Mouse (Mus musculus) forebrain, embryonic 14.5 days (tissue): ENCODE results near the gene H3f3b. TPM values are rescaled to one million over a fixed set of nuclear protein-coding genes. Genes with fewer than 3 reads are reported as not detected.

Experiments used
- ATAC-seq: fragments of 200-750 bp; cut with Nextera tagmentation; 2 replicates; pipeline ENCODE4 v1.8.0; 2017; ENCODE audit warnings: mild to moderate bottlenecking, moderate library complexity
- DNase-seq: peaks from one replicate; pipeline ENCODE4 v3.0.0-alpha.2; 2015; ENCODE audit warnings: low spot score
- H3K27ac ChIP-seq: fragments of 300-500 bp; sonication (generic); 2 replicates; pipeline ENCODE4 v1.5.1; 2014; ENCODE audit warnings: low read depth, mild to moderate bottlenecking, control low read depth, low read length, moderate library complexity
- H3K27me3 ChIP-seq: fragments of 300-500 bp; sonication (generic); replicated peaks from 2 replicates; pipeline ENCODE4 v1.6.1; 2014; ENCODE audit warnings: low read length, control low read depth, mixed read lengths; ENCODE audit not compliant: control insufficient read depth, insufficient read depth
- H3K36me3 ChIP-seq: fragments of 300-500 bp; sonication (generic); 2 replicates; pipeline ENCODE4 v1.6.1; 2014; ENCODE audit warnings: low read length, control low read depth; ENCODE audit not compliant: control insufficient read depth, insufficient read depth
- H3K4me1 ChIP-seq: fragments of 300-500 bp; sonication (generic); 2 replicates; pipeline ENCODE4 v1.6.1; 2014; ENCODE audit warnings: antibody characterized with exemption, low read length, control low read depth; ENCODE audit not compliant: control insufficient read depth, insufficient read depth
- H3K4me2 ChIP-seq: fragments of 300-500 bp; sonication (generic); 2 replicates; pipeline ENCODE4 v1.6.1; 2014; ENCODE audit warnings: mild to moderate bottlenecking, control low read depth, low read length
- H3K4me3 ChIP-seq: fragments of 300-500 bp; sonication (generic); 2 replicates; pipeline ENCODE4 v1.5.1; 2014; ENCODE audit warnings: low read depth, low read length, control low read depth
- H3K9ac ChIP-seq: fragments of 300-500 bp; sonication (generic); 2 replicates; pipeline ENCODE4 v1.6.1; 2014; ENCODE audit warnings: mild to moderate bottlenecking, low read length, control low read depth, moderate library complexity
- H3K9me3 ChIP-seq: fragments of 300-500 bp; sonication (generic); replicated peaks from 2 replicates; pipeline ENCODE4 v1.6.1; 2016; ENCODE audit warnings: low read length, control low read depth, mixed read lengths; ENCODE audit not compliant: control insufficient read depth
- WGBS: fragments of 180-500 bp; shearing (Covaris S2); extraction: QIAGEN DNeasy Blood & Tissue Kit; methylation state at CpG from one replicate; pipeline ENCODE4 v1.1.7; 2014; 5-methylcytosine and 5-hydroxymethylcytosine counted together
- polyA plus RNA-seq: library from polyadenylated mRNA; unstranded; fragments of >200 nt; fragmentation: Nextera tagmentation; extraction: Ambion mirVana; gene quantifications from 2 replicates; pipeline ENCODE4 v1.2.1, GENCODE M21; 2014

H3f3b gene
- polyA plus RNA-seq, 1 experiment from 2014 or later: 3,081 TPM

DNA sequence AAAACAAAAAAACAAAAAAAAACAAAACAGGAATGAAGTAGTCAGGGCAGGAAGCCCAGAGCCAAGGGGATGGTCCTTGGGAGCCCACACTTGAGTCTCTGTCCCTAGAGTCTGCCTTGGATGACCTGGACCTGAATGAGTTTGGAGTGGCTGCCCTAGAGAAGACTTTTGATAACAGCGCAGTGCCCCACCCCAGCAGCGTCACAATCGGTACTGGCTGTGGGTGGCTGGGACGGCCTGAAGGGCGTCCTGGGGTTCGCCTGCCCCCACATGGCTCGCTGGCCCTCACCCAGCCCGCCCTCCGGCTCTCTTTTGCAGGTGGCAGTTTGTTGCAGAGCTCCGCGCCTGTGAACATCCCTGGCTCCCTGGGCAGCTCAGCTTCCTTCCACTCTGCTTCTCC lies 28.1 kb upstream of the H3f3b start:
- H3K36me3 ChIP-seq: peaks cover 99% of the 10 kb centered on the region
- no peaks in the 10 kb centered on the region for H3K9me3 ChIP-seq
- ATAC-seq (no peak), DNase-seq (no peak)
- no peaks in the 10 kb centered on the region for H3K4me1 ChIP-seq
- H3K4me2 ChIP-seq: no peak overlapping the region
- no peak overlapping the region for H3K9ac ChIP-seq
- no peak overlapping the region for H3K4me3 ChIP-seq
- no peak overlapping the region for H3K27ac ChIP-seq
- no peaks in the 10 kb centered on the region for H3K27me3 ChIP-seq
- 92% methylated on average over 11 of the region's 11 CpGs for WGBS

DNA sequence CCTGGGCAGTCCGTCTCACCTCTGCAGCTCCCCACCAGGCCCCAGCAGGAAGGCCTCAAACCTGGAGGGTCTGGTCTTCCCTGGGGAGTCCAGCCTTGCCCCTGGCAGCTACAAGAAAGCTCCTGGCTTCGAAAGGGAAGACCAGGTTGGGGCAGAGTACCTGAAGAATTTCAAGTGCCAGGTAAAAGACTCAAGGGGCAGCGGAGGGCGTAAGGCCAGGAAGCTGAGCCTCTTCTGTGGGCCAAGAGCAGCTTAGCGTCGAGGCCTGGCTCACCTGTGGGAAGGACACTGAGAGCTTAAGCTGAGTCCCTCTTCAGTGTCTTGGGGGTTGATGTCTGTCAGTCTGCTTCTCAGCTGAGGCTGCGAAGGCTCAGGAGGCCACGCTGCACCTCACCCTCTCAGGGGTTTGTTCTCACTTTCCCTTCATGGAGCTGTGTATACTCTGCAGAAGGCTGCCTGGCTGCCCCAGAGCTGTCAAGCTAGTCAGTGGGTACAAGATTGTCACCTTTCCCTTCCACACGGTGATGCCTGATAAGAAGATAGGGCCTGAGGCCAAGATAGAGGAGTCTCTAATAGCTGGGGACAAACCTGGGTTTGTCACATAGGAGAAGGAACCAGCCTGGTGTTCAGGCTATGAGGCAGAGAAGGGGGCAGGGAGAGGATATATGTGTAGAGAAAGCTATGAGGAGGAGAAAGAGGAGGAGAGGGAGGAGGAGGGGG lies 25.9 kb upstream of the H3f3b start:
- H3K4me1 ChIP-seq: no peaks in the 10 kb centered on the region
- H3K27me3 ChIP-seq: no peaks in the 10 kb centered on the region
- no peak overlapping the region for H3K4me3 ChIP-seq
- H3K27ac ChIP-seq: no peak overlapping the region
- no peaks in the 10 kb centered on the region for H3K9me3 ChIP-seq
- no peak for ATAC-seq
- no peak overlapping the region for H3K9ac ChIP-seq
- no peak for DNase-seq
- no peak overlapping the region for H3K4me2 ChIP-seq
- H3K36me3 ChIP-seq: peaks cover 99% of the 10 kb centered on the region
- 94% methylated on average over 9 of the region's 9 CpGs for WGBS

- no peak overlapping the region for H3K4me3 ChIP-seq
- H3K27me3 ChIP-seq: no peaks in the 10 kb centered on the region
- H3K4me1 ChIP-seq: no peaks in the 10 kb centered on the region
- H3K9ac ChIP-seq: no peak overlapping the region
- 87% methylated on average over 4 of the region's 4 CpGs for WGBS
- DNase-seq (no peak), ATAC-seq (no peak)
- H3K36me3 ChIP-seq: peaks cover 92% of the 10 kb centered on the region
- H3K4me2 ChIP-seq: no peak overlapping the region
- H3K9me3 ChIP-seq: no peaks in the 10 kb centered on the region
- no peak overlapping the region for H3K27ac ChIP-seq
Measured at GRCm38 (mm10) chr11:116050196-116050595, 22.4 kb upstream of the H3f3b start.

DNA sequence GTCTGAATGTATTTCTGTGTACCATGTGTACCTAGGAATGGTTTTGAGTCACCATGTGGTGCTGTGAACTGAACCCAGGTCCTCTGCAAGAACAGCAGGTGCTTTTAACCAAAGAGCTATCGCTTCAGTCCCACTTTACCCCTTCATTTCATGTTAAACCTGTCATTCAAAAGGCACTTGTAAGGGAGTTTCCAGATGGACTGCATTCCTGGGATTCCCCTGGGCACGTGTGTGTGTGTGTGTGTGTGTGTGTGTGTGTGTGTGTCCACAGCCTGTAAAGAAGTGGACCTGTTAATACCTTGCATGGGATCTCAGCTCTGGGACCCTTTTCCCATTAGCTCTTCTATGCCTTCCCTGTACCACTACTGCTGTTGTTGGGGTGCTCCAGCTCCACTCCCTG lies 21.8 kb upstream of the H3f3b start:
- Histone ChIP-seq H3K27me3 (no peaks in the 10 kb centered on the region), H3K4me2 (no peak overlapping the region), H3K36me3 (peaks cover 92% of the 10 kb centered on the region), H3K27ac (no peak overlapping the region), H3K9me3 (no peaks in the 10 kb centered on the region), H3K4me3 (no peak overlapping the region), H3K9ac (no peak overlapping the region), H3K4me1 (no peaks in the 10 kb centered on the region)
- DNase-seq: no peak
- ATAC-seq: no peak
- WGBS: 88% methylated on average over 2 of the region's 2 CpGs

DNA sequence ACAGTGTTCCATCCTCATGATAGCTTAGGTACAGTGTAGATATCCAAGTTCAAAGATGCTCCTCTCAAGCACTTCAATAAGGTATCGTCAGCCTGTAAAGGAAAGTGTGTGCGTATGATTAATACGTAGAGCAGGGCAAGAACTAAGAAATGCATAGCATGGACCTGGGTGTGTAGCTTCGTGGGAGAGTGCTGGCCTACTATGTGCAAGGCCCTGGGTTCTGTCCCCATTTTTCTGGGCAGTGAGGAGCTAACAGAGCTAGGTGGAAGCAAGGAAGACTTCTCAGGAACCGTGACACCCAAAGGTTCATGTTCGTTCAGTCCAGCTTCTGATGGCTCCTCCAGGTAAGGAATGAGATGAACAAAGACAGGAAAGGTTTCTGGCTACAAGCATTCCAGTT lies 17.4 kb upstream of the H3f3b start:
- no peaks in the 10 kb centered on the region for H3K9me3 ChIP-seq
- 94% methylated on average over 6 of the region's 6 CpGs for WGBS
- DNase-seq (no peak), ATAC-seq (no peak)
- no peak overlapping the region for H3K9ac ChIP-seq
- H3K4me3 ChIP-seq: no peak overlapping the region
- peaks cover 77% of the 10 kb centered on the region for H3K36me3 ChIP-seq
- H3K4me1 ChIP-seq: no peaks in the 10 kb centered on the region
- no peaks in the 10 kb centered on the region for H3K27me3 ChIP-seq
- no peak overlapping the region for H3K4me2 ChIP-seq
- H3K27ac ChIP-seq: no peak overlapping the region

GRCm38 (mm10) chr11:116043286-116043685 lies 15.5 kb upstream of the H3f3b start:
- H3K4me3 ChIP-seq: no peak overlapping the region
- DNase-seq (no peak), ATAC-seq (no peak)
- no peaks in the 10 kb centered on the region for H3K9me3 ChIP-seq
- H3K36me3 ChIP-seq: peaks cover 74% of the 10 kb centered on the region
- H3K9ac ChIP-seq: no peak overlapping the region
- 100% methylated on average over 1 of the region's 1 CpGs for WGBS
- no peaks in the 10 kb centered on the region for H3K4me1 ChIP-seq
- H3K27me3 ChIP-seq: no peaks in the 10 kb centered on the region
- H3K4me2 ChIP-seq: no peak overlapping the region
- no peak overlapping the region for H3K27ac ChIP-seq

GRCm38 (mm10) chr11:116042372-116043138 lies 14.8 kb upstream of the H3f3b start:
- 90% methylated on average over 5 of the region's 5 CpGs for WGBS
- peaks cover 71% of the 10 kb centered on the region for H3K36me3 ChIP-seq

DNA sequence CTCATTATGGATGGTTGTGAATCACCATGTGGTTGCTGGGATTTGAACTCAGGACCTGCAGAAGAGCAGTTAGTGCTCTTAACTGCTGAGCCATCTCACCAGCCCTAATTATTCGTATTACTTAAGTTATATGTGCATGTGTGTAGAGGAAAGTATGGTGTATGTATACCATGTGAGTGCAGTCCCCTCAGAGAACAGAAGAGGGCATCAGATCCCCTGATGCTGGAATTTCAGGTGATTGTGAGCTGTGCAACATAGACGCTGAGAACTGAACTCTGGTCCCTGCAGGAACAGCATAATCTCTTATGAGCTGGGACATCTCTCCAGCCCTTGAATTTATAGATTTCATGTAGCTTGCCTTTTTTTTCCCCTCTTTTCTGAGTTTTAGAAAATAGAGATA lies 14.1 kb upstream of the H3f3b start:
- Histone ChIP-seq H3K36me3 (peaks cover 63% of the 10 kb centered on the region), H3K27me3 (no peaks in the 10 kb centered on the region), H3K4me3 (no peak overlapping the region), H3K27ac (no peak overlapping the region), H3K4me1 (no peaks in the 10 kb centered on the region), H3K9ac (no peak overlapping the region), H3K4me2 (no peak overlapping the region), H3K9me3 (no peaks in the 10 kb centered on the region)
- DNase-seq: no peak
- no peak for ATAC-seq
- WGBS: 100% methylated on average over 2 of the region's 2 CpGs

More at GRCm38 (mm10) chr11:116042372-116043138, 14.8 kb upstream of the H3f3b start:
- Histone ChIP-seq H3K27ac (no peak overlapping the region), H3K4me2 (no peak overlapping the region), H3K27me3 (no peaks in the 10 kb centered on the region), H3K4me3 (no peak overlapping the region), H3K4me1 (no peaks in the 10 kb centered on the region), H3K9me3 (no peaks in the 10 kb centered on the region), H3K9ac (no peak overlapping the region)
- DNase-seq: no peak
- no peak for ATAC-seq

DNA sequence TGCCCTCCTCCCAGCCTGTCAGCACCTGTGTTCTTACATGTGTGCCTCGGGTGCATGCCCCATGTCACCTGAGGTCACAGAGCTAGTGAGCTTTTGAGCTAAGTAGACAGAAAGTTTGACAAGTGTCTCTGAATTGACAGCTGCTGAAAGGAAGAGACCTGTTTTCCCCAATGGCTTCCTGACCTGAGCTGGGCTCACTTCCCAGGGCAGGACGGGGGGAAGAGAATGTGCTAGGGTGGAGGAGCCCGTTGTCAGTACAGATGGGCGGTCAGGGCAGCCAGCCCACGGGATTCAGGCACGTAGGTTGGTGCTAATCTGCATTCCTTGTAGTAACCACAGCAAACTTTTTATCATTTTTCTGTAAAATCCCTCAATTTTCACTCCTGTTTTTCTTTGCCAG lies 12.8 kb upstream of the H3f3b start:
- peaks cover 55% of the 10 kb centered on the region for H3K36me3 ChIP-seq
- no peaks in the 10 kb centered on the region for H3K27me3 ChIP-seq
- ATAC-seq (no peak), DNase-seq (no peak)
- 94% methylated on average over 6 of the region's 6 CpGs for WGBS
- no peaks in the 10 kb centered on the region for H3K9me3 ChIP-seq
- H3K4me2 ChIP-seq: no peak overlapping the region
- no peak overlapping the region for H3K9ac ChIP-seq
- no peak overlapping the region for H3K4me3 ChIP-seq
- no peak overlapping the region for H3K27ac ChIP-seq
- H3K4me1 ChIP-seq: no peaks in the 10 kb centered on the region
